Mouse (Mus musculus) testis, adult 2 months (tissue): ENCODE measurements at regions not wholly inside any gene's neighbourhood (a gene's known extent, or its start where the extent isn't known, plus 50 kb on each side); places are given as distances from the start of the nearest gene placed in this dataset.
A peak's percentile ranks its signal among the peaks of the same experiment; 100 is the strongest.

ENCODE experiments used
- H3K27ac ChIP-seq: fragments of 200-500 bp; 2 replicates; pipeline ENCODE4 v1.5.1; 2012; ENCODE audit warnings: low read depth, low read length; ENCODE audit not compliant: control insufficient read depth, insufficient read depth
- H3K27me3 ChIP-seq: fragments of 200-500 bp; 2 replicates; pipeline ENCODE4 v1.6.1; 2012; ENCODE audit warnings: mild to moderate bottlenecking, low read length, moderate library complexity; ENCODE audit not compliant: control insufficient read depth, insufficient read depth
- H3K36me3 ChIP-seq: fragments of 200-500 bp; 2 replicates; pipeline ENCODE4 v1.6.1; 2012; ENCODE audit warnings: mild to moderate bottlenecking, low read length; ENCODE audit not compliant: control insufficient read depth, insufficient read depth
- H3K4me1 ChIP-seq: fragments of 200-500 bp; 2 replicates; pipeline ENCODE4 v1.6.1; 2012; ENCODE audit warnings: low read length; ENCODE audit not compliant: control insufficient read depth, insufficient read depth
- H3K4me3 ChIP-seq: fragments of 200-500 bp; 2 replicates; pipeline ENCODE4 v1.5.1; 2012; ENCODE audit warnings: low read depth, mild to moderate bottlenecking, low read length, moderate library complexity, mixed read lengths; ENCODE audit not compliant: control insufficient read depth
- CTCF ChIP-seq: fragments of 200-500 bp; IDR thresholded peaks from 2 replicates; pipeline ENCODE4 v1.5.1; 2012; ENCODE audit warnings: low read depth, mild to moderate bottlenecking, inconsistent platforms, low read length, moderate library complexity; ENCODE audit not compliant: control insufficient read depth, insufficient read depth, insufficient replicate concordance
- POLR2A ChIP-seq: fragments of 200-500 bp; IDR thresholded peaks from 2 replicates; pipeline ENCODE4 v1.6.1; 2012; ENCODE audit warnings: low read depth, mild to moderate bottlenecking, inconsistent platforms, low read length, moderate library complexity; ENCODE audit not compliant: control insufficient read depth

DNA sequence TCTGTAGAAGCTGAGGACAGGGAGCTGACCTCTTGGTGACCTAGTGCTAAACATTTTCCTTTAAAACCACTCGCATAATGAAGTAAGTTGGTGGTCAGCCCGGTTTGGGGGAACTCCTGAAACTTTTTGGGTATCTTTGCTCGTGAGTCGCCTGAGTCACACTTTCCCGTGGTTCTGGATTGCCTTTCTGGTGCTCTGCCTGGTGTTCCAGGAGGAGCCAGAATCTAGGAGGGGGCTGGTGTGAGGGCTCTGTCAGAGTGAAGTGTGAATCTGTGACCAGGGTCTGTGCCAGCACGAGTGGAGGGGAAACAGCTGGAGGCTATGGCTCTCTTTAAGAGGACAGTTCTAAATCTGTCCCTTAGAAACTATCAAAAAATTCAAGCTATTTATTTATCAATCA lies 141.8 kb upstream of the Rap1b start:
- Histone ChIP-seq H3K27ac (no peak overlapping the region), H3K4me1 (no peaks in the 10 kb centered on the region), H3K27me3 (no peaks in the 10 kb centered on the region), H3K4me3 (no peak overlapping the region), H3K36me3 (no peaks in the 10 kb centered on the region)
- TF ChIP-seq CTCF (no peak), POLR2A (no peak)

GRCm38 (mm10) chr10:117988076-117988475 lies 142.2 kb upstream of the Rap1b start:
- no peak overlapping the region for H3K27ac ChIP-seq
- TF ChIP-seq CTCF = no peak
- TF ChIP-seq POLR2A = no peak
- H3K4me1 ChIP-seq = no peaks in the 10 kb centered on the region
- no peak overlapping the region for H3K4me3 ChIP-seq
- H3K27me3 ChIP-seq = no peaks in the 10 kb centered on the region
- no peaks in the 10 kb centered on the region for H3K36me3 ChIP-seq

DNA sequence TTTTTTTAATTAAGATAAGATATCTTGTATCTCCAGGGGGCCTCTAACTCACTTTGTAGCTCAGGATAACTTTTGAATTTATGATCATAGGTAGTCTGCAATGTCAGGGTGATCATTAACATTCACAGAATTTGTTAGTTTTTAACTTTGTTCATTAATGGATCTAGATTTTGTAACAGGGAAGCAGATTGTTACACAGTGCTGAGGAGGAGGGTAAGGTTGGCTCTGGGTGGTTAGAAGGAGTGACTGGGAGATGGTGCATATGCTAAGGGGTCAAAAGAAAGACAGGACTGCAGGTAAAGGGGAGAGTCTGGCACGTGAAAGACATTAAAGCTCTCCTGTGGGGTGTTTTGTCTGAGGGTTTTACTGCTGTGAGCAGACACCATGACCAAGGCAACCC lies 145.3 kb upstream of the Rap1b start:
- H3K4me3 ChIP-seq = no peak overlapping the region
- H3K27me3 ChIP-seq = no peaks in the 10 kb centered on the region
- no peak overlapping the region for H3K27ac ChIP-seq
- no peaks in the 10 kb centered on the region for H3K4me1 ChIP-seq
- TF ChIP-seq POLR2A (no peak), CTCF (no peak)
- H3K36me3 ChIP-seq = no peaks in the 10 kb centered on the region

- Histone ChIP-seq H3K36me3 (no peaks in the 10 kb centered on the region), H3K27ac (no peak overlapping the region), H3K4me1 (no peaks in the 10 kb centered on the region), H3K4me3 (no peak overlapping the region), H3K27me3 (no peaks in the 10 kb centered on the region)
- no peak for TF ChIP-seq CTCF
- no peak for TF ChIP-seq POLR2A
Measured at GRCm38 (mm10) chr10:117992317-117992716, 146.5 kb upstream of the Rap1b start.

DNA sequence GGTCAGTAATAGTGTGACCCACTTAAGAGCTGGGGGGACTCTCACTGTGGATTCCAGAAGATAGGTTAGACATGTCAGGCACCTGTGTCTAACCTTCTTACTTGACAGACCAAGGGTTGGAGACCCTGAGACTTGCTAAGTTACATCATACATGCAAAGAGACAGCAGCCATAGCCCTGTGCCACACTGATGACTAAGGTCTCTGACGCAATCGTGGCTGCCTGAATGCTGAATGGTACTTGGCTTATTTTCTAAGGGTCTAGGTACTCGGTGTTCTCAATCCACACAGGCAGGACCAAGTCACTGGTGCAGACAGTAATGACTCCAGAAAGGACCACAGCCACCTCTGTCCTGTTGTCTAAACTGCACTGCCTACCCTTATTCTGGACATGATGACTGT lies 147.8 kb upstream of the Mdm1 start:
- Histone ChIP-seq H3K27ac (no peak overlapping the region), H3K4me1 (no peaks in the 10 kb centered on the region), H3K27me3 (no peaks in the 10 kb centered on the region), H3K4me3 (no peak overlapping the region), H3K36me3 (no peaks in the 10 kb centered on the region)
- no peak for TF ChIP-seq POLR2A
- no peak for TF ChIP-seq CTCF

DNA sequence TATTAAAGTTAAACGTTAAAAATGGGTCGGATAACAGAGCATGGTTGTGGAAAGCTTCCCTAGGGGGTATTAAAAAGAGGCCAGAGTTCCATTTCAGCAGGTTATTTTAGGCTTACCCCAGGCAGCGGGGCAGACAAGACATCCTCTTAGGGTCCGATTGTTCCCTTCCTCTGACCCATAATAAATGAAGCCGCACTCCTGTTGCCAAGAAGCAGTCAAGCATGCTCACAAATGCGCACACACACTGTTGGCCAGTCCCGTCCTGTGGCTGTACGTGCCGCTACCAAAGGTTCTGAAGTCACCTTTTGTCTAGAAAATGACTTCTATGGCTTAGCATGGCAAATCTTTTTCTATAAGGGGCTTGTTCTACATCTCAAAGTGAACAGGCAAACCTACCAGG lies 146.8 kb upstream of the Mdm1 start:
- H3K27me3 ChIP-seq = no peaks in the 10 kb centered on the region
- TF ChIP-seq CTCF = no peak
- TF ChIP-seq POLR2A = no peak
- no peaks in the 10 kb centered on the region for H3K4me1 ChIP-seq
- H3K4me3 ChIP-seq = no peak overlapping the region
- H3K27ac ChIP-seq = no peak overlapping the region
- no peaks in the 10 kb centered on the region for H3K36me3 ChIP-seq

- no peaks in the 10 kb centered on the region; the same call in 1 of the 2 replicates for H3K4me1 ChIP-seq
- H3K4me3 ChIP-seq = no peak overlapping the region
- no peaks in the 10 kb centered on the region for H3K27me3 ChIP-seq
- no peaks in the 10 kb centered on the region for H3K36me3 ChIP-seq
- no peak for TF ChIP-seq CTCF
- no peak for TF ChIP-seq POLR2A
- H3K27ac ChIP-seq = 0 out of 2 replicates have a peak overlapping the region, but pooled peaks have one; percentile 21
Measured at GRCm38 (mm10) chr10:117997796-117998195, 143.8 kb upstream of the Mdm1 start.

- H3K4me3 ChIP-seq = no peak overlapping the region
- no peaks in the 10 kb centered on the region for H3K36me3 ChIP-seq
- H3K4me1 ChIP-seq = no peaks in the 10 kb centered on the region; the same call in 1 of the 2 replicates
- H3K27ac ChIP-seq = no peak overlapping the region
- no peaks in the 10 kb centered on the region for H3K27me3 ChIP-seq
- TF ChIP-seq CTCF = no peak
- no peak for TF ChIP-seq POLR2A
Measured at GRCm38 (mm10) chr10:118000591-118000990, 141.0 kb upstream of the Mdm1 start.
